Mouse (Mus musculus) embryonic facial prominence, embryonic 13.5 days (tissue): ENCODE results near the gene Lzic. TPM values are rescaled to one million over a fixed set of nuclear protein-coding genes. Genes with fewer than 3 reads are reported as not detected.

Source experiments
- ATAC-seq: fragments of 200-750 bp; cut with Nextera tagmentation; 2 replicates; pipeline ENCODE4 v1.8.0; 2017; ENCODE audit warnings: low read depth; ENCODE audit not compliant: insufficient number of reproducible peaks, insufficient read depth, low FRiP score, low TSS enrichment
- H3K27ac ChIP-seq: fragments of 300-500 bp; sonication (generic); 2 replicates; pipeline ENCODE4 v1.5.1; 2015; ENCODE audit warnings: moderate library complexity, mild to moderate bottlenecking, inconsistent platforms
- H3K27me3 ChIP-seq: fragments of 300-500 bp; sonication (generic); 2 replicates; pipeline ENCODE4 v1.6.1; 2015; ENCODE audit warnings: mild to moderate bottlenecking, inconsistent platforms
- H3K36me3 ChIP-seq: fragments of 300-500 bp; sonication (generic); 2 replicates; pipeline ENCODE4 v1.6.1; 2015; ENCODE audit warnings: mild to moderate bottlenecking, inconsistent platforms
- H3K4me1 ChIP-seq: fragments of 300-500 bp; sonication (generic); 2 replicates; pipeline ENCODE4 v1.6.1; 2015; ENCODE audit warnings: inconsistent platforms
- H3K4me2 ChIP-seq: fragments of 300-500 bp; sonication (generic); 2 replicates; pipeline ENCODE4 v1.6.1; 2015; ENCODE audit warnings: moderate library complexity, mild to moderate bottlenecking, inconsistent platforms
- H3K4me3 ChIP-seq: fragments of 300-500 bp; sonication (generic); 2 replicates; pipeline ENCODE4 v1.5.1; 2015; ENCODE audit warnings: mild to moderate bottlenecking, inconsistent platforms
- H3K9ac ChIP-seq: fragments of 300-500 bp; sonication (generic); 2 replicates; pipeline ENCODE4 v1.6.1; 2015; ENCODE audit warnings: mild to moderate bottlenecking, inconsistent platforms
- H3K9me3 ChIP-seq: fragments of 300-500 bp; sonication (generic); 2 replicates; pipeline ENCODE4 v1.6.1; 2016; ENCODE audit warnings: inconsistent platforms
- WGBS: fragments of 180-500 bp; shearing (Covaris S2); methylation state at CpG from one replicate; pipeline ENCODE4 v1.1.7; 2015; ENCODE audit warnings: mixed read lengths; 5-methylcytosine and 5-hydroxymethylcytosine counted together
- microRNA-seq: library from miRNA; unstranded; fragments of <30 nt; microRNA quantifications from one replicate; pipeline ENCODE4, GENCODE M21; 2016
- polyA plus RNA-seq: library from polyadenylated mRNA; unstranded; fragments of >200 nt; fragmentation: Nextera tagmentation; extraction: Ambion mirVana; gene quantifications from 2 replicates; pipeline ENCODE4 v1.2.1, GENCODE M21; 2015

Gene Lzic
- polyA plus RNA-seq, 1 experiment from 2014 or later = 56.5 TPM

GRCm38 (mm10) chr4:149529691-149530090 lies 44.7 kb downstream of the Lzic start:
- Histone ChIP-seq H3K4me2 (no peak overlapping the region), H3K9me3 (no peaks in the 10 kb centered on the region), H3K4me3 (no peak overlapping the region), H3K27me3 (no peaks in the 10 kb centered on the region), H3K9ac (no peak overlapping the region), H3K36me3 (0 out of 2 replicates have a peak, but pooled peaks cover 8% of the 10 kb centered on the region), H3K4me1 (peaks cover 24% of the 10 kb centered on the region), H3K27ac (peak overlapping the region; percentile 11; the same call in 1 of the 2 replicates)
- WGBS = 46% methylated on average over 6 of the region's 6 CpGs
- ATAC-seq = no peak

- H3K36me3 ChIP-seq = peaks cover 3% of the 10 kb centered on the region; the same call in 1 of the 2 replicates
- H3K9me3 ChIP-seq = no peaks in the 10 kb centered on the region
- no peak overlapping the region for H3K27ac ChIP-seq
- no peak overlapping the region for H3K4me2 ChIP-seq
- no peak overlapping the region for H3K4me3 ChIP-seq
- no peaks in the 10 kb centered on the region for H3K27me3 ChIP-seq
- peaks cover 19% of the 10 kb centered on the region for H3K4me1 ChIP-seq
- H3K9ac ChIP-seq = no peak overlapping the region
- 80% methylated on average over 8 of the region's 8 CpGs for WGBS
- no peak for ATAC-seq
Observed at GRCm38 (mm10) chr4:149539441-149539840, 54.4 kb downstream of the Lzic start.

- H3K4me2 ChIP-seq = peak overlapping the region; percentile 18; the same call in 1 of the 2 replicates
- ATAC-seq = no peak
- 0 out of 2 replicates have a peak overlapping the region, but pooled peaks have one; percentile 7 for H3K27ac ChIP-seq
- no peaks in the 10 kb centered on the region for H3K27me3 ChIP-seq
- no peaks in the 10 kb centered on the region for H3K9me3 ChIP-seq
- peaks cover 21% of the 10 kb centered on the region for H3K36me3 ChIP-seq
- H3K4me1 ChIP-seq = peaks cover 19% of the 10 kb centered on the region
- 0 out of 2 replicates have a peak overlapping the region, but pooled peaks have one; percentile 21 for H3K9ac ChIP-seq
- H3K4me3 ChIP-seq = no peak overlapping the region
- WGBS = 37% methylated on average over 5 of the region's 5 CpGs
Observed at GRCm38 (mm10) chr4:149541935-149542334, 56.9 kb downstream of the Lzic start.

GRCm38 (mm10) chr4:149542431-149542830 lies 57.4 kb downstream of the Lzic start:
- H3K4me1 ChIP-seq = peaks cover 19% of the 10 kb centered on the region
- no peaks in the 10 kb centered on the region for H3K27me3 ChIP-seq
- no peak overlapping the region for H3K9ac ChIP-seq
- no peak for ATAC-seq
- H3K4me2 ChIP-seq = no peak overlapping the region
- WGBS = 76% methylated on average over 12 of the region's 12 CpGs
- peaks cover 23% of the 10 kb centered on the region for H3K36me3 ChIP-seq
- H3K9me3 ChIP-seq = no peaks in the 10 kb centered on the region
- H3K27ac ChIP-seq = no peak overlapping the region
- no peak overlapping the region for H3K4me3 ChIP-seq

- Histone ChIP-seq H3K4me3 (no peak overlapping the region), H3K9ac (no peak overlapping the region), H3K4me2 (no peak overlapping the region), H3K9me3 (no peaks in the 10 kb centered on the region), H3K4me1 (peaks cover 19% of the 10 kb centered on the region), H3K27ac (no peak overlapping the region), H3K36me3 (peaks cover 28% of the 10 kb centered on the region), H3K27me3 (no peaks in the 10 kb centered on the region)
- 47% methylated on average over 10 of the region's 10 CpGs for WGBS
- no peak for ATAC-seq
Observed at GRCm38 (mm10) chr4:149542927-149543553, 58.0 kb downstream of the Lzic start.

- Histone ChIP-seq H3K4me3 (no peak overlapping the region), H3K4me2 (no peak overlapping the region), H3K27ac (no peak overlapping the region), H3K9me3 (no peaks in the 10 kb centered on the region), H3K9ac (no peak overlapping the region), H3K4me1 (peaks cover 16% of the 10 kb centered on the region), H3K36me3 (peaks cover 33% of the 10 kb centered on the region), H3K27me3 (no peaks in the 10 kb centered on the region)
- no peak for ATAC-seq
- WGBS = 78% methylated on average over 8 of the region's 8 CpGs
Observed at GRCm38 (mm10) chr4:149544892-149545291, 59.9 kb downstream of the Lzic start.

Small RNAs within 50 kb of the gene (microRNA-seq; reads per million reads assigned to microRNA genes)
- 1.1 reads per million for gene Mir5616

Other genes starting within 250 kb of the Lzic start
- 42.8 and 53.9 TPM in 2 replicates for gene Kif1b, start 177.5 kb upstream of the Lzic start, polyA plus RNA-seq
- gene Ube4b, start 58.5 kb upstream of the Lzic start, polyA plus RNA-seq = 48.7 and 49.4 TPM in 2 replicates
- gene Rbp7, start 30.3 kb upstream of the Lzic start, polyA plus RNA-seq = 0.52 TPM in 1 of 2 replicates, not detected in the other
- gene Tmem274, start 7.9 kb upstream of the Lzic start, polyA plus RNA-seq = 0.37 TPM in 1 of 2 replicates, not detected in the other
- 9.2 and 10.2 TPM in 2 replicates for gene Nmnat1, start within 50 bp of the Lzic start, polyA plus RNA-seq
- 65.4 and 65.6 TPM in 2 replicates for gene Ctnnbip1, start 33.0 kb downstream of the Lzic start, polyA plus RNA-seq
- gene Clstn1, start 101.2 kb downstream of the Lzic start, polyA plus RNA-seq = 21.5 and 51.2 TPM in 2 replicates
- 4.4 and 4.9 TPM in 2 replicates for gene Pik3cd, start 217.3 kb downstream of the Lzic start, polyA plus RNA-seq